In genomic region chr15:89088607-89089247, GRCm38 (mm10) we compare ENCODE assay signal across 8 mouse cellular contexts. TPM values are rescaled to one million over a fixed set of nuclear protein-coding genes. Genes with fewer than 3 reads are reported as not detected.
DNase-seq lines count a peak whose midpoint lies in the region; ATAC-seq and TF ChIP-seq lines count a peak whose summit lies in the region.

TSS of gene Selenoo (plus strand) at chr15:89089084.

- no peaks in the 10 kb centered on the region for H3K9me3 ChIP-seq in ES-E14 (ENCODE audit: control insufficient read depth, insufficient read depth, low read depth, low read length)
- H3K9me3 ChIP-seq in forebrain, postnatal 0 days (ENCODE audit: low read length) = no peaks in the 10 kb centered on the region
- no peaks in the 10 kb centered on the region for H3K9me3 ChIP-seq in lung, embryonic 15.5 days

- peak within 1 kb of the TSS; percentile 94 for H3K4me2 ChIP-seq in forebrain, postnatal 0 days (ENCODE audit: low read depth)
- peak within 1 kb of the TSS; percentile 93 for H3K4me2 ChIP-seq in lung, embryonic 15.5 days

- H3K36me3 ChIP-seq in ES-E14 (ENCODE audit: control insufficient read depth, insufficient read depth, low read length, poor library complexity, severe bottlenecking) = peaks cover 15% of the 10 kb centered on the region; the same call in 1 of the 2 replicates
- H3K36me3 ChIP-seq in forebrain, postnatal 0 days (ENCODE audit: insufficient read depth) = peaks cover 35% of the 10 kb centered on the region
- H3K36me3 ChIP-seq in lung, embryonic 15.5 days = peaks cover 44% of the 10 kb centered on the region

- TF ChIP-seq CTCF in forebrain, postnatal 0 days (IDR thresholded peaks at IDR 0.05; ENCODE audit: low read depth) = no peak

- H3K27me3 ChIP-seq in forebrain, postnatal 0 days (ENCODE audit: insufficient read depth, low read length) = no peaks in the 10 kb centered on the region
- H3K27me3 ChIP-seq in lung, embryonic 15.5 days = no peaks in the 10 kb centered on the region

- in situ Hi-C loops in ES-E14 (cut with MboI; ENCODE audit: low sequenced_read_pairs in 2 of 2, unreplicated experiment in 2 of 2) = no loop called here

- peak within 1 kb of the TSS; percentile 82 for H3K9ac ChIP-seq in ES-E14 (ENCODE audit: insufficient read depth, low read depth, low read length, poor library complexity, severe bottlenecking)
- H3K9ac ChIP-seq in forebrain, postnatal 0 days = peak within 1 kb of the TSS; percentile 88
- H3K9ac ChIP-seq in lung, embryonic 15.5 days = peak within 1 kb of the TSS; percentile 88

- ATAC-seq in forebrain, postnatal 0 days = peak; percentile 96
- ATAC-seq in lung, embryonic 15.5 days (ENCODE audit: borderline replicate concordance, extremely low read depth, low FRiP score, low TSS enrichment) = peak; percentile 94

- peak; percentile 47 for DNase-seq in ES-E14 (ENCODE audit: low read depth, low spot score)
- peak; percentile 92 to 96 for DNase-seq in cerebellum, adult 18-20 months
- peak; percentile 90 for DNase-seq in forebrain, postnatal 0 days
- DNase-seq in heart, postnatal 4 days = peak; percentile 93
- DNase-seq in layer of hippocampus, adult 8-10 months (ENCODE audit: low spot score in 2 of 2) = peak; percentile 84 to 86
- DNase-seq in ovary, adult 18-20 months (ENCODE audit: low spot score) = peak; percentile 86
- DNase-seq in thymus, postnatal 0 days (ENCODE audit: low spot score) = peak; percentile 83

- H3K27ac ChIP-seq in ES-E14 (ENCODE audit: insufficient read depth, low read depth, low read length, poor library complexity, severe bottlenecking) = no peak within 1 kb of the TSS
- H3K27ac ChIP-seq in forebrain, postnatal 0 days (ENCODE audit: low read depth, low read length) = peak within 1 kb of the TSS; percentile 84
- H3K27ac ChIP-seq in lung, embryonic 15.5 days = peak within 1 kb of the TSS; percentile 57

- H3K4me1 ChIP-seq in ES-E14 (ENCODE audit: control insufficient read depth in 2 of 2, insufficient read depth in 2 of 2, low read length in 2 of 2, poor library complexity in 1 of 2) = peaks cover 2 to 3% of the 10 kb centered on the region in 2 experiments; a peak in 1 of 4 replicates
- peaks cover 8% of the 10 kb centered on the region; the same call in 1 of the 2 replicates for H3K4me1 ChIP-seq in forebrain, postnatal 0 days (ENCODE audit: insufficient read depth)
- H3K4me1 ChIP-seq in lung, embryonic 15.5 days = peaks cover 22% of the 10 kb centered on the region

- 3% methylated on average over 38 of the region's 38 CpGs for WGBS in forebrain, postnatal 0 days
- 1% methylated on average over 38 of the region's 38 CpGs for WGBS in lung, embryonic 15.5 days

- peak within 1 kb of the TSS; percentile 74 to 78 for H3K4me3 ChIP-seq in ES-E14 (ENCODE audit: insufficient read depth in 1 of 2, low read depth in 1 of 2, low read length in 2 of 2, poor library complexity in 1 of 2, severe bottlenecking in 1 of 2)
- H3K4me3 ChIP-seq in forebrain, postnatal 0 days (ENCODE audit: low read depth, low read length) = peak within 1 kb of the TSS; percentile 97
- peak within 1 kb of the TSS; percentile 87 for H3K4me3 ChIP-seq in lung, embryonic 15.5 days

TF ChIP-seq in ES-E14, 5 proteins besides CTCF, POLR2A, EP300 and RAD21:
- TF ChIP-seq HCFC1 (IDR thresholded peaks at IDR 0.05; ENCODE audit: borderline replicate concordance, insufficient read depth, low read length) (no peak), MAFK (IDR thresholded peaks at IDR 0.05; ENCODE audit: insufficient read depth, low read depth, low read length) (no peak), ZNF384 (IDR thresholded peaks at IDR 0.05; ENCODE audit: low read depth, low read length) (no peak), CHD2 (IDR thresholded peaks at IDR 0.05; ENCODE audit: low read depth, low read length) (no peak), ZC3H11A (IDR thresholded peaks at IDR 0.05; ENCODE audit: borderline replicate concordance, low read depth, low read length) (no peak)

RNA-seq across cellular contexts. Expression of gene Selenoo, which starts in this region (rescaled TPM):
- 7.5 and 8.7 TPM in 2 replicates for total RNA-seq in ES-E14 (2012; rRNA removed)
- total RNA-seq in forebrain, postnatal 0 days (2014; rRNA removed) = 45.9 and 47.9 TPM in 2 replicates
- polyA plus RNA-seq in forebrain, postnatal 0 days (2015; fragmentation: Nextera tagmentation; extraction: Ambion mirVana) = 19.6 and 20.7 TPM in 2 replicates
- 10 to 100 TPM; 10.0 to 10.2 TPM for total RNA-seq in heart, postnatal 4 days (2021)
- total RNA-seq in layer of hippocampus, adult 8-10 months (2022) = 10 to 100 TPM; 22.9 to 25.4 (median 23.4) TPM
- 16.5 and 17.6 TPM in 2 replicates for polyA plus RNA-seq in lung, embryonic 15.5 days (2015; fragmentation: Nextera tagmentation; extraction: Ambion mirVana)
- 17.1 and 18.1 TPM in 2 replicates for polyA plus RNA-seq in thymus, postnatal 0 days (2015; fragmentation: Nextera tagmentation; extraction: Ambion mirVana)
